Mouse (Mus musculus) embryonic fibroblast, embryonic 13.5 days (primary cell): ENCODE results near the gene Ppp1r37.
A peak's percentile ranks its signal among the peaks of the same experiment; 100 is the strongest.

Experiments used
- CTCF ChIP-seq: IDR thresholded peaks from 2 replicates; pipeline ENCODE4 v1.5.1; 2011; ENCODE audit warnings: mild to moderate bottlenecking, control low read depth, low read length, moderate library complexity, borderline replicate concordance; ENCODE audit not compliant: insufficient read depth
- POLR2A ChIP-seq: IDR thresholded peaks from 2 replicates; pipeline ENCODE4 v1.6.1; 2011; ENCODE audit warnings: low read depth, mild to moderate bottlenecking, control low read depth, low read length, moderate library complexity

DNA sequence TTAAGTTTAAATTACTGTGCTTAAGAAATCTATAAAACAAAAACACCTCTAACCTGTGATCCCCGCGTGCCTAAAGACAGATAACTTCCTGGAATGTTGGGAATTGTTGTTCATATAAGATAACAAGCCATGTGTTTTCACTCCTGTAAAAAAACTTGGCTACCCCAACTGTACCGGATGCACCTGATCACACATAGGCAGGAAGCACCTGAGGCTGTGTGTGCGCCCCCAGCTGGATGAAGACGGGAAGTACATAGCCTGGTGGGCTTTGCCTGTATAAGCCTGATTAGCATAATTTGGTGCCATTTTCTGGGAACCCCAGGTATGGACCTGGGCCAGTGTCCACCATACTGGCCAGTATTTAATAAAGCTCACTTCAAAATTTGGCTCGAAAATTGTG is 19.3 kb downstream of the Ppp1r37 start:
- TF ChIP-seq POLR2A, result no peak
- 0 out of 2 replicates have a peak, but pooled peaks have one; percentile 16 for TF ChIP-seq CTCF
